Mouse (Mus musculus) heart, embryonic 16.5 days (tissue): Measurements from ENCODE around the gene P2ry10b. TPM values are rescaled to one million over a fixed set of nuclear protein-coding genes. Genes with fewer than 3 reads are reported as not detected.

Source experiments
- ATAC-seq: fragments of 200-750 bp; cut with Nextera tagmentation; replicated peaks from 2 replicates; pipeline ENCODE4 v1.8.0; 2017; ENCODE audit warnings: moderate number of reproducible peaks; ENCODE audit not compliant: insufficient read depth, low FRiP score; ENCODE audit errors: extremely low read depth
- H3K27ac ChIP-seq: fragments of 300-500 bp; sonication (generic); 2 replicates; pipeline ENCODE4 v1.5.1; 2014; ENCODE audit warnings: mild to moderate bottlenecking, low read length, control low read depth, moderate library complexity
- H3K27me3 ChIP-seq: fragments of 300-500 bp; sonication (generic); 2 replicates; pipeline ENCODE4 v1.6.1; 2014; ENCODE audit warnings: low read length, mixed read lengths; ENCODE audit not compliant: control insufficient read depth, insufficient read depth
- H3K36me3 ChIP-seq: fragments of 300-500 bp; sonication (generic); 2 replicates; pipeline ENCODE4 v1.6.1; 2014; ENCODE audit not compliant: control insufficient read depth, insufficient read depth
- H3K4me1 ChIP-seq: fragments of 300-500 bp; sonication (generic); 2 replicates; pipeline ENCODE4 v1.6.1; 2014; ENCODE audit warnings: low read length, mixed read lengths; ENCODE audit not compliant: control insufficient read depth, insufficient read depth
- H3K4me2 ChIP-seq: fragments of 300-500 bp; sonication (generic); 2 replicates; pipeline ENCODE4 v1.6.1; 2014; ENCODE audit warnings: low read depth, mild to moderate bottlenecking, control low read depth, low read length
- H3K4me3 ChIP-seq: fragments of 300-500 bp; sonication (generic); 2 replicates; pipeline ENCODE4 v1.5.1; 2014; ENCODE audit warnings: mild to moderate bottlenecking, control low read depth, low read length
- H3K9ac ChIP-seq: fragments of 300-500 bp; sonication (generic); 2 replicates; pipeline ENCODE4 v1.6.1; 2014; ENCODE audit warnings: low read length, control low read depth
- H3K9me3 ChIP-seq: fragments of 300-500 bp; sonication (generic); replicated peaks from 2 replicates; pipeline ENCODE4 v1.6.1; 2016; ENCODE audit warnings: low read length; ENCODE audit not compliant: control insufficient read depth
- WGBS: fragments of 180-500 bp; shearing (Covaris S2); extraction: QIAGEN DNeasy Blood & Tissue Kit; methylation state at CpG from one replicate; pipeline ENCODE4 v1.1.7; 2014; 5-methylcytosine and 5-hydroxymethylcytosine counted together
- polyA plus RNA-seq: library from polyadenylated mRNA; unstranded; fragments of >200 nt; fragmentation: Nextera tagmentation; extraction: Ambion mirVana; gene quantifications from 2 replicates; pipeline ENCODE4 v1.2.1, GENCODE M21; 2015

P2ry10b gene
- polyA plus RNA-seq, 1 experiment from 2014 or later = 1.3 TPM

GRCm38 (mm10) chrX:107160496-107160895 is 11.8 kb downstream of the P2ry10b start:
- H3K27ac ChIP-seq = no peak overlapping the region
- no peaks in the 10 kb centered on the region for H3K27me3 ChIP-seq
- no peaks in the 10 kb centered on the region for H3K9me3 ChIP-seq
- no peak for ATAC-seq
- H3K4me1 ChIP-seq = peaks cover 2% of the 10 kb centered on the region; the same call in 1 of the 2 replicates
- H3K4me2 ChIP-seq = no peak overlapping the region
- no peak overlapping the region for H3K4me3 ChIP-seq
- H3K9ac ChIP-seq = no peak overlapping the region
- no peaks in the 10 kb centered on the region for H3K36me3 ChIP-seq

DNA sequence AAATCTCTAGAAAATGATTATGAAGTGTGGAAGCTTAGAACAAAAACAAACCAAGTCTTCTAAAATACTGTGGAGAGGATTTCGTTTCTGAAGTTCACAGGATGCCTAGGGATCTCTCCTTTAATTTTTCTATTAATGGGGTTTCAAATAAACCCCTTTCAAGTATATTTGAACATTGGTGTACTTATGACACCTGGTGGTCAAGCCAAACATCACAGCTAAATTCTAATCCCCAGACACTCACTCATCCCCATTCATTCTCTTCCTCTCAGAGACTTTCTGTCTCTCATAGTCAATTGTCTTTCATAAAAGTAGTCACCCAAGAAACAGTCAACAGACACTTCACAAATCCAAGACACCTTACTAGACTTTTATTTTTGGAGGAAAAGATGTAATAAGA is 19.6 kb downstream of the P2ry10b start:
- Histone ChIP-seq H3K4me3 (no peak overlapping the region), H3K36me3 (no peaks in the 10 kb centered on the region), H3K27ac (no peak overlapping the region), H3K9me3 (no peaks in the 10 kb centered on the region), H3K9ac (no peak overlapping the region), H3K27me3 (no peaks in the 10 kb centered on the region), H3K4me2 (no peak overlapping the region), H3K4me1 (no peaks in the 10 kb centered on the region)
- WGBS = 22% methylated on average over 1 of the region's 1 CpGs
- ATAC-seq = no peak

- ATAC-seq = no peak
- Histone ChIP-seq H3K9ac (no peak overlapping the region), H3K4me1 (no peaks in the 10 kb centered on the region), H3K9me3 (no peaks in the 10 kb centered on the region), H3K4me2 (no peak overlapping the region), H3K4me3 (no peak overlapping the region), H3K36me3 (no peaks in the 10 kb centered on the region), H3K27ac (no peak overlapping the region), H3K27me3 (no peaks in the 10 kb centered on the region)
Observed at GRCm38 (mm10) chrX:107169128-107169527, 20.4 kb downstream of the P2ry10b start.

DNA sequence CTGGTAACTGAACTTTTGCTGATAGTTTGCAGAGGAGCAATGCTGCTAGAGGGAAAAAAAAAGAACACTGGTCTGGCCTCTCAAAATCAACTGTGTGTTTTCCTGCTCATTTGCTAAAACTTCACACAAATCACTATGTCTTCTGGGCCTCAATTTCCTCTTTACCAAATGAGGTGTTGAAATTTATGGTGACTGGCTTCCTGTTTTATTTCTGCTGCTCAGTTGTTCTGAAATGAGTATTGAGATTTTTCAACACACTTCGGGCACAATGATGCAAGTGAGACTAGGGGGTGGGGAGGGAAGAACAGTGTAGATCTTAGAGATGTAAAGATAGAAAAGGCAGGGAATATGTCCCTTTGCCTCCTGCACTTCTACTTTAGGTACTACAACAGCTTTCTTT is 30.0 kb downstream of the P2ry10b start:
- ATAC-seq = no peak
- H3K4me2 ChIP-seq = no peak overlapping the region
- no peaks in the 10 kb centered on the region for H3K9me3 ChIP-seq
- no peaks in the 10 kb centered on the region for H3K36me3 ChIP-seq
- no peaks in the 10 kb centered on the region for H3K4me1 ChIP-seq
- no peak overlapping the region for H3K4me3 ChIP-seq
- WGBS = 48% methylated on average over 1 of the region's 1 CpGs
- H3K27me3 ChIP-seq = no peaks in the 10 kb centered on the region
- no peak overlapping the region for H3K27ac ChIP-seq
- H3K9ac ChIP-seq = no peak overlapping the region

- whole genome bisulfite sequencing = 80% methylated on average over 2 of the region's 2 CpGs
- Histone ChIP-seq H3K27ac (no peak overlapping the region), H3K27me3 (no peaks in the 10 kb centered on the region), H3K4me2 (no peak overlapping the region), H3K9me3 (no peaks in the 10 kb centered on the region), H3K9ac (no peak overlapping the region), H3K4me1 (no peaks in the 10 kb centered on the region), H3K4me3 (no peak overlapping the region), H3K36me3 (no peaks in the 10 kb centered on the region)
- ATAC-seq = no peak
Observed at GRCm38 (mm10) chrX:107217577-107218090, 68.9 kb downstream of the P2ry10b start.

Other genes starting within 250 kb of the P2ry10b start
- 10.5 and 11.7 TPM in 2 replicates for gene Lpar4, start 228.3 kb upstream of the P2ry10b start, polyA plus RNA-seq
- gene P2ry10, start 60.4 kb upstream of the P2ry10b start, polyA plus RNA-seq = 1.2 and 4.3 TPM in 2 replicates
- gene Gpr174, start 107.0 kb downstream of the P2ry10b start, polyA plus RNA-seq = 0.17 and 0.45 TPM in 2 replicates